Mouse (Mus musculus): ENCODE results near the gene Hoxa10.

DNA sequence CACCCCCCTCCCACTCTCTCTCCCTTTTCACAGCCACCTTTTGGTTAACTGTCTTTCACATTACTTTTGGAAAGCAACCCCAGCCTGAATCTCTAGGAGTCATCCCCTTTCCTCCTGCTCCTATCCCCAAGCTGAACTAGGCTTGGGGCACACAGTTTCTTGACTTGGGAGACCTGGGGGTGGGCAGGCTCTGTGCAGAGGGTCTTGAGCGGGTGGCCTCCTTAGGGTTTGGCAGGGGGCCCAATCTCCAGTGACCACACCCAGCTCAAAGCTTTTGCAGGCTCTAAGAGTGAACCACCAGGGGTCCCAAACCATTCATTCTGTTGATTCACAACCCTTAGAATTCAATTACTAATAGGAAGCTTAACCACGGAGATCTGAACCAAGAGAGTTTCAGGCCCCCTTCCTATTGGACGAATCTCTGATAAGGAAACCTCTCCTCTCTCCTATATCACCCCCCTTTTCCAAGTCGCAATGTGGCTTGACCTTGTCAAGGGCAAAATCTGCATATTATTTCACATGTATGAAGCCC lies 2.2 kb upstream of the Hoxa10 start:
- TF ChIP-seq POLR2A (IDR thresholded peaks at IDR 0.05; ENCODE audit: insufficient read length, low read depth) (no peak), USF1 (IDR thresholded peaks at IDR 0.05; ENCODE audit: low read depth) (no peak), MAX (IDR thresholded peaks at IDR 0.05; ENCODE audit: low read depth) (no peak), TCF12 (IDR thresholded peaks at IDR 0.05; ENCODE audit: insufficient read depth, poor library complexity, severe bottlenecking) (no peak), E2F4 (IDR thresholded peaks at IDR 0.05; ENCODE audit: insufficient read depth) (no peak), SRF (IDR thresholded peaks at IDR 0.05; ENCODE audit: control insufficient read depth, insufficient read length, low read depth) (no peak), CEBPB (IDR thresholded peaks at IDR 0.05; ENCODE audit: insufficient read depth, poor library complexity, severe bottlenecking) (no peak), POLR2AphosphoS2 (IDR thresholded peaks at IDR 0.05; ENCODE audit: insufficient read length, low read depth) (no peak), MYOD1 (IDR thresholded peaks at IDR 0.05; ENCODE audit: control insufficient read depth in 1 of 3, insufficient read length in 2 of 3, low read depth in 2 of 3) (no peak), REST (IDR thresholded peaks at IDR 0.05; ENCODE audit: insufficient read depth, insufficient read length) (no peak), TCF3 (IDR thresholded peaks at IDR 0.05; ENCODE audit: insufficient read length, low read depth) (no peak), MYOG (IDR thresholded peaks at IDR 0.05; ENCODE audit: control insufficient read depth in 1 of 3, insufficient read depth in 1 of 3, insufficient read length in 2 of 3, low read depth in 2 of 3) (no peak)
